Mouse (Mus musculus): Measurements from ENCODE around the gene Cxcl12. TPM values are rescaled to one million over a fixed set of nuclear protein-coding genes. Genes with fewer than 3 reads are reported as not detected.
A peak's percentile ranks its signal among the peaks of the same experiment; 100 is the strongest.

Gene Cxcl12
- total and polyA plus RNA-seq, 2 experiments from 2014 or later: 27.8 to 68.2 TPM

GRCm38 (mm10) chr6:117159710-117160690, 8.3 kb upstream of the Cxcl12 start:
- 88% methylated on average over 16 of the region's 16 CpGs for WGBS
- H3K27me3 ChIP-seq (ENCODE audit: insufficient read depth, low read length): no peaks in the 10 kb centered on the region
- no peak overlapping the region for H3K27ac ChIP-seq (ENCODE audit: low read depth, low read length)
- no peak overlapping the region for H3K4me2 ChIP-seq (ENCODE audit: low read depth, low read length, poor library complexity, severe bottlenecking)
- no peak for TF ChIP-seq CTCF (IDR thresholded peaks at IDR 0.05)
- H3K9ac ChIP-seq (replicated peaks; ENCODE audit: low read length, poor library complexity, severe bottlenecking): no peak overlapping the region
- H3K36me3 ChIP-seq (ENCODE audit: insufficient read depth, low read length): no peaks in the 10 kb centered on the region
- ATAC-seq (ENCODE audit: low FRiP score) (no peak), DNase-seq (ENCODE audit: low spot score) (no peak)
- no peaks in the 10 kb centered on the region for H3K9me3 ChIP-seq (ENCODE audit: low read length)
- H3K4me3 ChIP-seq (ENCODE audit: low read depth, low read length): no peak overlapping the region
- H3K4me1 ChIP-seq (ENCODE audit: insufficient read depth, low read length): no peaks in the 10 kb centered on the region

- H3K4me2 ChIP-seq (ENCODE audit: low read depth, low read length, poor library complexity, severe bottlenecking): no peak overlapping the region
- TF ChIP-seq CTCF (IDR thresholded peaks at IDR 0.05): peak; percentile 25
- no peak overlapping the region for H3K4me3 ChIP-seq (ENCODE audit: low read depth, low read length)
- 75% methylated on average over 5 of the region's 5 CpGs for WGBS
- H3K9me3 ChIP-seq (ENCODE audit: low read length): no peaks in the 10 kb centered on the region
- ATAC-seq (ENCODE audit: low FRiP score) (no peak), DNase-seq (ENCODE audit: low spot score) (no peak)
- H3K27me3 ChIP-seq (ENCODE audit: insufficient read depth, low read length): peaks cover 6% of the 10 kb centered on the region
- H3K9ac ChIP-seq (replicated peaks; ENCODE audit: low read length, poor library complexity, severe bottlenecking): no peak overlapping the region
- H3K36me3 ChIP-seq (ENCODE audit: insufficient read depth, low read length): no peaks in the 10 kb centered on the region
- H3K27ac ChIP-seq (ENCODE audit: low read depth, low read length): no peak overlapping the region
- 0 out of 2 replicates have a peak, but pooled peaks cover 5% of the 10 kb centered on the region for H3K4me1 ChIP-seq (ENCODE audit: insufficient read depth, low read length)
These were observed 4.8 kb upstream of the Cxcl12 start for GRCm38 (mm10) chr6:117163486-117163885.

- Histone ChIP-seq H3K9me3 (ENCODE audit: low read length) (no peaks in the 10 kb centered on the region), H3K4me1 (ENCODE audit: insufficient read depth, low read length) (peaks cover 11% of the 10 kb centered on the region; the same call in 1 of the 2 replicates), H3K27ac (ENCODE audit: low read depth, low read length) (no peak overlapping the region), H3K27me3 (ENCODE audit: insufficient read depth, low read length) (peaks cover 17% of the 10 kb centered on the region), H3K4me3 (ENCODE audit: low read depth, low read length) (no peak overlapping the region), H3K36me3 (ENCODE audit: insufficient read depth, low read length) (no peaks in the 10 kb centered on the region), H3K9ac (replicated peaks; ENCODE audit: low read length, poor library complexity, severe bottlenecking) (no peak overlapping the region), H3K4me2 (ENCODE audit: low read depth, low read length, poor library complexity, severe bottlenecking) (peak overlapping the region; percentile 15; the same call in 1 of the 2 replicates)
- WGBS: 2% methylated on average over 16 of the region's 16 CpGs
- TF ChIP-seq CTCF (IDR thresholded peaks at IDR 0.05): peak; percentile 85
- ATAC-seq (ENCODE audit: low FRiP score): peak; percentile 68; the same call in 1 of the 2 replicates
- peak; percentile 94 for DNase-seq (ENCODE audit: low spot score)
These were observed 1.5 kb upstream of the Cxcl12 start for GRCm38 (mm10) chr6:117166581-117167425.

- no peak overlapping the region; the same call in 1 of the 2 replicates for H3K4me2 ChIP-seq (ENCODE audit: low read depth, low read length, poor library complexity, severe bottlenecking)
- ATAC-seq (ENCODE audit: low FRiP score) (no peak; the same call in 1 of the 2 replicates), DNase-seq (ENCODE audit: low spot score) (no peak)
- no peak overlapping the region for H3K27ac ChIP-seq (ENCODE audit: low read depth, low read length)
- no peak overlapping the region for H3K9ac ChIP-seq (replicated peaks; ENCODE audit: low read length, poor library complexity, severe bottlenecking)
- H3K4me3 ChIP-seq (ENCODE audit: low read depth, low read length): peak overlapping the region; percentile 48; the same call in 1 of the 2 replicates
- no peaks in the 10 kb centered on the region for H3K36me3 ChIP-seq (ENCODE audit: insufficient read depth, low read length)
- no peak for TF ChIP-seq CTCF (IDR thresholded peaks at IDR 0.05)
- 12% methylated on average over 7 of the region's 7 CpGs for WGBS
- peaks cover 17% of the 10 kb centered on the region for H3K27me3 ChIP-seq (ENCODE audit: insufficient read depth, low read length)
- H3K4me1 ChIP-seq (ENCODE audit: insufficient read depth, low read length): peaks cover 11% of the 10 kb centered on the region; the same call in 1 of the 2 replicates
- H3K9me3 ChIP-seq (ENCODE audit: low read length): no peaks in the 10 kb centered on the region
These were observed 957 bp upstream of the Cxcl12 start for GRCm38 (mm10) chr6:117167426-117167730.

- TF ChIP-seq CTCF (IDR thresholded peaks at IDR 0.05): no peak
- ATAC-seq (ENCODE audit: low FRiP score) (no peak), DNase-seq (ENCODE audit: low spot score) (no peak)
- Histone ChIP-seq H3K9me3 (ENCODE audit: low read length) (no peaks in the 10 kb centered on the region), H3K9ac (replicated peaks; ENCODE audit: low read length, poor library complexity, severe bottlenecking) (peak overlapping the region; percentile 20), H3K4me1 (ENCODE audit: insufficient read depth, low read length) (peaks cover 11% of the 10 kb centered on the region; the same call in 1 of the 2 replicates), H3K36me3 (ENCODE audit: insufficient read depth, low read length) (no peaks in the 10 kb centered on the region), H3K4me3 (ENCODE audit: low read depth, low read length) (peak overlapping the region; percentile 48), H3K27me3 (ENCODE audit: insufficient read depth, low read length) (peaks cover 24% of the 10 kb centered on the region), H3K4me2 (ENCODE audit: low read depth, low read length, poor library complexity, severe bottlenecking) (peak overlapping the region; percentile 93), H3K27ac (ENCODE audit: low read depth, low read length) (no peak overlapping the region)
- under 1% methylated on average over 46 of the region's 46 CpGs for WGBS
These were observed 945 bp downstream of the Cxcl12 start for GRCm38 (mm10) chr6:117169051-117169909.
